Mouse (Mus musculus) cerebellum, postnatal 4 days (tissue): ENCODE data around the gene Myof.
A peak's percentile ranks its signal among the peaks of the same experiment; 100 is the strongest.

Experiments used
- DNase-seq, 2 experiments: peaks; one replicate each; pipeline ENCODE4 v3.0.0; 2022; ENCODE audit warnings: low spot score in 2 of 2, mixed read lengths in 1 of 2

Myof gene

DNA sequence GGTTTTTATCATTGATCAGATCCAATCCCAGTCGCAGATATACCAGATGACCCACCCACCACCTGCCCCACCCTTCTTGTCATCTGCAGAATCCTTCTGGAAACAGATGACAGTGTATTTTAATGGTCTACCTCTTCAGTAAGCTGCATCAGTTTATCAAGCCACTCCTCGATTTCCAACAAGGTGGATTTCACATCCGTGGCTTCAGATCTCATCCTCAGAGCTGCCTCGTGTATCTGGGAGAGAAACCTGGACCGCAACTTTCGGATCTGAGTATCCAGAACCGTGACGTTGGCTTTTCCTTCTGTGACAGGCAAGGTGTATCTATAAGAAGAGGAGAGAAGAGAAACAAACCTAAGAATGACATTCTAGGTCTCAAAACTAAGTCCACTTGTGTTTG, 89.1 kb downstream of the Myof start:
- DNase-seq: no peak

DNA sequence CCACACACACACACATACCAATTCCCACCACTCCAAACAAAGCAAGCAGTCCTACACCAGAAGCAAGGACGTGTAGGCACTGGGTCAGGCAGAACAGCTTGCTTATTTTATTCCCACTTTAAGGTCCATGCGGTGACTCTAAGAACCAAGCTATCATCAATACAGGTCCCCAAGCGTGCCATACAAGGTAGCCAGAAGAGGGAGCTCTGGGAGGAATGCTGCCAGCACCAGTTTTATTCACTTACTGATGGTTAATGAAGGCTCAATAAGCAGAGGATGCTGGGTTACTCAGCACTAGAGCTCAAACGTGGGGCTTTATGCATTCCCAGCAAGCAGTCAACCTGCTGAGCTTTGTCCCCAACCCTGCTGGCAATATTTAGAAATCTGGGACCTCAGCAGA, 96.7 kb downstream of the Myof start:
- no peak for DNase-seq

DNA sequence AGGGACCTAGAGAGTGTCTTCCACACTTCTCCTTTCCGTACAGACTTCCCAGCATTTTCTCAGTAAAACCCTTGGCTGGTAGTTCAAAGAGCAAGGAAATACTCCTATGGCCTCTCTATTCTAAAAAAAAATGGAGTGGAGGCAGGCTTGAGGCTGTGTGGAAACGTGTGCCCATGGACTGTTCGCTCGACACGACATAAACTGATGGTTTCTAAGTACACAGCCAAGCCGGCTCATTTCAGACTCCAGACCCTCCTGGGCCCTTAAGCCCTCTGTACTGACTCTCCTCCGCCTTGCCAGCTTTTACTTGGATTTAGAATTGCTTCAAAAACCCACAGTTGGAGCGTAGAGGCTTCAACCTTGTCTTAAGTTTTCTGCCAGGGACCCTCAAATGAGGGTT, 97.3 kb downstream of the Myof start:
- DNase-seq: no peak

DNA sequence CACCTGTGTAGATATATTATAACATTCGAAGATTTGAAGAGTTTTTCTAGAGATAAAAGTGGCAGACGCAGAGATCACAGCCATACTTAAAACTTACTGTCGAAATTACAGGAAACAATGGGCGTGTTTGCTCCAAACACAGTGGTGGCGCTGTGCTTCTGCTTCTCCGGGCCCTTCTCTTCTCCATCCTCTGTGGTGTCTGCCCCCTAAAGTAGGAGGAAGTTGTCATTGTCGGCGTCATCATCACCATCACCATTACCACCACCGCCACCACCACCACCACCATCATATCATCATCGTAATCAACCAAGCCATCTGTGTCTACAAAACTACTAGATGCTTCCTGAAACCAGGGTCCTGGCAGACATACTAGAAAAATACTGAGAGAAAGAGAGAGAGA, 104.2 kb downstream of the Myof start:
- DNase-seq: no peak

DNA sequence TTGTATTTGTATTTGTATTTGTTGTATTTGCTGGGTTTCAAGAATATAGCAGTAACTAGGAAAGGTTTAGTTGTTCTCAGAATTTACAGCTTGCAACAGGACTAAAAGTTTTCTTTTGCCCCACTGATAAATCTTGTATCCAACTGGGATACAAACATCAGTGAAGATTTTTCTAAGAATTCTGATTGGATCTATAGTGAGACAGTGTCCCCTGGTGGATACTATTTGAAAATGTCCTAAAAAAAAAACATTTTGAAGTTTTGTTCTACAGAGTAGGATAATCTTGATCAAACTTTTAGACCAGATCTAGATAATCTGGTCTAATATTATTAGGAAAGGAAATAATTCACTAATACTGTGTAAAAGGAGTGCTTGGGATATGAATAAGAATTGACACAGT, 106.3 kb downstream of the Myof start:
- DNase-seq: no peak

DNA sequence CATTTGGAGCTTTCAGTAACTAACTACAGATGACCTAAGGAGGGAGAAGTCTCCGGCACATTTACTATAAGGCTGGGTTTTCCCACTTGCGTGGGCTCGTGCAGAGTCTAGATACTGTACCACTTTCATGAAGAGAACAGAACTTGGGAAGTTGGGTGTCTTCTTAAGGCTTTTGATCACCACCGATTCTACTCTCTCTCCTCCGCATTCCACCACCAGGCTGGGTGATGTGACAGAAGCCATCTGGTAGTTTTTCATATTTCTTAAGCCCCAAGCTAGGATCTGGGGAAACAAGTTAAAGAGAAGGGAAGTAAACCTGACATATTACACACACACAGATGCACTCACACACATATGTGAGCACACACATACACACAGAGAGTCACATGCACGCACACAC, 108.7 kb downstream of the Myof start:
- no peak for DNase-seq

DNA sequence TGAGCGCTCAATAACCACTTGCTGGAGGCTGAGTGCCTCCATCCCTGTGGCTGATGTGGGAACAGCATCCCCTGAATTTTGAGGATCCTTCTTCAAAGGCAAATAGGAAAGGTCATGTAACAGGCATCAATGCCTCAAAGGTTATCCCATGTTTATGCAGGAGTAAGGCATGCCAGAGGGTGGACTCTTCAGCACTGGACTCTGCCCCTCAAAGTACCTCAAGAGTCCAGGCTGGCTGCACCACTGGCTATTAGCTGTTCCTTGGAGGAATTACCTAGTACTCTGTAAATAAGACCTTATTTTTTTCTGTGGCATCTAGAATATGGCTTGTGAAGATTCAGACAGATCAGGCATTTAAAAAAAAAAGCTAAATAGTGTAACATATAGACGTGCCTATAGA, 111.2 kb downstream of the Myof start:
- no peak for DNase-seq

DNA sequence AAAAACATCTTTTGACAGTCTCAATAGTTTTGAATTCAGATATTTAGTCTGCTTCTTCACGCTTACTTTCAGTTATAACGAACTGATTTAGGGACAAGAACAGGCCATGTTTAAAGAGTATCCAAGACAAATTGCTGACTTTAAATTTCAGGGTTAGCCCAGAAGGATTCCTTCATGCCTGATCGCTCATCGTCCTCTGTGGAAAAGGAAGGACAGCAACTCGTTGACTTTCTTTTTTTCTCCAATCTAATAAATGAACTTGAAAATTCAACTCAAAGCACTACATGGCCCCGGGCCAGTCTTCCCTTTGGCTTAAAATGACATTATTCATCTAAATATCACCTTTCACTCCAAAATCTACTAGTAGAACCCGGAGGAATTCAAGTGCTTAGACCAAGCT, 115.5 kb downstream of the Myof start:
- no peak for DNase-seq

DNA sequence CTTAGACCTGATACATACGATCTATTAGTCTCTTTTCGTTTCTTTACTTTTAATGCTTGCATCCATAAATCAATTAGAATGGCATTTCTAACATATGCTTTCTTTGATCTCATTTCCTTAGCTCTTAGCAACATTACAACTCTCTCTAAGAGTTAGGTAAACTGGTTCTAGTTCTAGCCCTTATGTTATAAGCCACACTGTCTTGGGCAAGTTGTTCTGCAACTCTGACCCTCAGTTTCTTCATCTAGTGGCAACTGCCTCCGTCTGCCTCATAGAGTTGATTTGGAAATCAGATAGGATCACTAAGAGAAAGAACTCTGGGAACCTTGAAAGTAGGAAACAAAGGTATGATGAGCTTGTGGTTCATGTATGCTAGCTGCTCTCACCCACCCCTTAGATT, 118.1 kb downstream of the Myof start:
- no peak for DNase-seq

DNA sequence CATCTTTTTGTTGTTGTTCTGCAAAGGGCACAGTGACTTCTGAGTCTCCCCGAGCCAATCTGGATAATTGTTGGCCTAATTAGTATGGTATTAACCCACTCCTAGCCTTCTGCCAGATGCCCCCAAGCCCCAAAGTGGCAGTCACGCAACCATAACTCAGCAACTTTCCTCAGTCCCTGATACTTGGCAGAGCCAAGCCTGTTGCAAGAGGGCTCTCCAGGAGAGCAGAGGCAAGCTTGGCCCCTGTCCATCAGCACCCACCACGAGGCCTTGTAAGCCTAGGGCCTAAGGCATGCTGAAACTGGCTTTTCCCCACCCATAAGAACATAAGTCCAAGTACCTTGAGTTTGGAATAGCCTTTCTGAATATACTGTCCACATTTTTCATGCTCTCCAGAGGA, 119.1 kb downstream of the Myof start:
- DNase-seq: no peak

DNA sequence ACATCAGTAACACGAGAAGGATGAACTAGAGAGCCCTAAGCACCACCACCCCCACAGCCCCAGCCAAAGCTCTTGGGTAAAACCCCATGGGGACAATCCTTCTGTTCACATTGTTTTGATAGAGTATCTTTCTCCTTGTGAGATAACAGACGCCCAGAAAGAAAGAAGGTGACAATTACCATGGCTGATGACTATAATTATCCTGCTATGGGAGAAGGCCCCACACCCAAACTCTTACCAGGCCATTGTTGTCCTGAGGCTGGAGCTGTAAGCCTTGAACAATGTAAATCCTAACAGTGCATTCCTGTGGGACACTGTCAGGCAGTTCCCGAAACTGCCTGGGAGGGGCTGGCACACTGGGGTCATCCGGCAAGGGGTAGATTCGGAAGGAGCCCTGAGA, 122.3 kb downstream of the Myof start:
- no peak for DNase-seq

DNA sequence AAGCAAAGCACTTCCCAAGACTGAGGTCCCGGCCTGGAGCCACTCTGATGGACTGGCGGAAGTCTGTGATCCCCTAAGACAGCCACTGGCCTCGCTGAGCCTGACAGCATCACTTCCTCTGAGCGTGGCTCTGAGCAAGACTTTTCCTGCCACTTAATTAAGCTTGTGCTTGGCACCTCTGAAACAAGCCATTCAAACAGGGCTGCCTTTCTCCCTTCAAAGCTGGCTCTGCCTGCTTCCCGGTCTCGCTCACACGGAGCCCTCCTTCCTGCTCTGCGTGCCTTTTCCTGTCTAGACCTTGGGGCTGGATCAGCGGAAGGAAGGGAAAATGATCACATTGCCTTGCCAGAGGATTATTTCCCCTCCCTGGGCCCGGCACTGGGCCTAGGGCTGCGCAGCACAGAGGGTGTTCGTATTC, 124.9 kb downstream of the Myof start:
- DNase-seq: no peak

DNA sequence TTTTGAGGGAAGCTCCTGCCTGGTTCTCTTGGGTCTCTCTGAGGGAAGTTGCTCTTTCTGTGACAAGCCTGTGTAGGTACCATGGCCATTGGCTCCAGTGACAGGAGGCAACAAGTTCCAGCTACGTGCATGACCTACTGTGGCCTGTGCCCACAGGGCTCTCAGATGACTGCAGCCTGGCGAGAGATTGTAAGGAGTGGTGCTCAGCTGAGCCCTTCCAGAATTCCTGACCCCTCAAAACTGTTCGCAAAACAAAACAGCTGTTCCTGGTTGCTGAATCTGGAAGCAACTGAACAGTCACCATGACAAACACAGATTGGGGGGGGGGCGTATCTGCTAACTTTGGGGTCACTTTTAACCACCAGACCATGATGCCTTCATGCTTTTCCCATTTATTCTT, 129.1 kb downstream of the Myof start:
- DNase-seq: no peak

DNA sequence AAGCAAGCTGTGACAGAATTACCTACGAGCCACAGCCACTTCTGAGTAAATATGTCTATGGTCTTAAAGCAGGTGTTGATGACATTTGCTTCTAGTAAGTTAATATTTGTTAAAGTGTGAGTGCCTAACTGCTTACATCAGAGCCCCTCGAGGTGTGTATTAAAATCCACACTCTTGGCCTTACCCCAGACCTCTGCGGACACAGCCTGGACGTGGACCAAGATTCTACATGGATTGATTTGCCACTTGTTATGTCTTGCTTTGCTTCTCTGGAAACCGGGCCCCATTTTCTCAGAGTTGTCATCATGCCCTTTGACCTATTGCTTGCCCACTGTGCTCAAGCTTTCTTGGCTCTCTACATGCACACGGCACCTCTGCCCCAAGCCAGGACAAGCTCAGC, 130.9 kb downstream of the Myof start:
- DNase-seq: no peak

DNA sequence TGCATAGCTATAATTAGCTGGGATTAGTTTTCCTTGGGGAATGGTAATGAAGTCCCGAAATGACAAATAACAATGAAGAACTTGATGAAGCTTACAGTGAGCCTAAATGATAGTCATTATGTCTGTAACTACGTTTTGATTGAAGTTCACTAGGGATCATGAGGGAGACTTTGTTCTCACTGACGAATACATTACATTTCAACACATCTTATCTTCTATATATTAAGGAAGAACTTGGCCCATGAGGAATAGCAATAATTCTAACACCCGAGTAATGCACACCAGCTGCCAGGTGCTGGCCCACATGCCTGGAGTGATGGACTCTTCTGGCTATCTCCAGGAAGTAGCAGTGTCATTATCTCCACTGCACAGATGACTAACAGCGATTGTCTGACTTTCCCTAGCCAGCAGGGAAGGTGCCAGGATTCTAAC, 133.5 kb downstream of the Myof start:
- no peak for DNase-seq

DNA sequence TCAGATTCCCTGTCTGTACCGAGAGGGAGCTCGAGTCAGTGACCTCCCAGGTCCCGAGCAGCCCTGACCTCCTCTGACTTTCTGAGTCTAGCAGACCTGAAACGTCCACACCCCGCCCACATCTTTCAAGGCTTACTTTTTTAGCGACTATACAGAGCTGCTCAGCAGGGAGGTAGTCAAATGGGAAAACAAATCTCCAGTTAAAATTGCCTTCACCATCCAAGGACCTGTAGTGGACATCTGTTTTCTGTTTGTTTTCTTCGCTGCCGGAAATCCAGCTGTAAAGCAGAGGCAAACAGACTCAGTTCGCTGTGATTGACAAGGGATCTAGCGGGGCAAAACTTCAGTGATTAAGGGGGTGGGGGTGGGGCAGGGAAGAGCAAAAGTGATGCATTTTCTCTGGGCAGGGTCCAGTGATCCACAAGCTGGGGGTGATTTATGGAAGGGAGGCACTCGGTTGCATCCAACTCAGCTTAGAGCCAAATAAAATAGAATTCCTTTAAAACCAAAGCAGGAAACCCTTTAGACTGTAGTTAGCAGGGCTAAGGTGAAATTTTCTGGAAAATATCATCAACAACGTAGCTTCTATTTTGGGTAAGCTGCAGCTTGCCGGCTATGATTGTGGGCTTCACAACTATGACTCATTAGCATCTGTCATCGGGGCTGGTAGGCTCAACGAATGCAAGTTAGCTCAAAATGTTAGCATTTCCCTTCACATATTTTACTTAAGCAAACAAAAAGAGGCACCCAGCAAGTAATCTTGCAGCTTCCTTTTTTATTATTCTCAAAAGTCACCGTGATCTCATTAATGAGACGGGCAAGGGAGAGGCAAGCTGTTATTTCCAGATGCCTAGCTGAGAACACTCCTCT, 135.7 kb downstream of the Myof start:
- DNase-seq: no peak

DNA sequence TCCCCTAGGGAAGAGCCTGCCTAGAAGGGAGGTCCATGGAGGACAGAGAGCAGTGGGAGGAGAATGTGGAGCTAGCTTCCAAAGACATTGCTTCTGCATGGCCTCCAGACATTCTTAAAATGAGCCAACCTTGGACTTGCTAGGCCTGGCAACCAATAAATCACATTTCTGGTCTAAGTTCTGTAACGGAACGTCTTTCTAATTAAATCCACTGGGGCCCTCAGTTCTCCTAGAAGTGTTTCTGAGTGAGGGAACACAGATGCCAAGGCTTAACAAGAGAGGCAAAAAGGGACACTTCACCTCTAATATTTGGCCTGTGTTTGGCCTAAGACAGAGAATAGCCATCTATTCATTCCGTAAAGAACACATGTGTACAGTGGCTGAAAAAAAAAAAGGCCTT, 136.5 kb downstream of the Myof start:
- no peak for DNase-seq

DNA sequence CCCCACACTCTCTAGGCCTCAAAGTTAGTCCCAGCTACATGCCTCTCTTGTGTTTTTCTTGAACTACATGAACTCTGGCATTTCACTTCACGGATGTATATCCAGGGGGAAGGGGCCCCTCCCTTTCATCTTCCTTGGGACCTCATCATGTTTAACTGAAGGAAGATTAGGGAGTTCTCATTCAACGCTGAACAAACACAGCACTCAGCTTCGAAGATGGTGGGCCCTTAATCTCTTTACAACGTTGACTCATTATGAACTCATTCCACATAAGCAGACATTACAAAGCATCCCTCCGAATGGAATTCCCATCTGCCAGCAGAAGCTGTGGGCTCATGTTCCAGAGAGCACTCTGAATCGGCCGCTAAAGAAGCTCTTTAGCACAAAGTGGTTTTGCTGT, 147.3 kb downstream of the Myof start:
- DNase-seq: no peak

DNA sequence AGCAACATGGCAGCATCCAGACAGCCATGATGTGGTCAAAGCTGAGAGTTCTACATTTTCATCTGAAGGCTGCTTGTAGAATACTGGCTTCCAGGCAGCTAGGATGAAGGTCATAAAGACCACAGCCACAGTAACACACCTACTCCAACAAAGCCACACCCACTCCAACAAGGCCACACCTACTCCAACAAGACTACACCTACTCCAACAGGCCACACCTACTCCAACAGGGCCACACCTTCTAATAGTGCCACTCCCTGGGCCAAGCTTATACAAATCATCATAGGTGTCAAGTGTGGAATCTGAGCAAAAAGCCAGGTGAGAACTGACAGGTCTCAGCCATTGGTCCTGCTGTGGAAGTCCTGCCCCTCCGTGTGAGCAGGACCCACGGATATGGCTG, 152.4 kb downstream of the Myof start:
- DNase-seq: no peak

DNA sequence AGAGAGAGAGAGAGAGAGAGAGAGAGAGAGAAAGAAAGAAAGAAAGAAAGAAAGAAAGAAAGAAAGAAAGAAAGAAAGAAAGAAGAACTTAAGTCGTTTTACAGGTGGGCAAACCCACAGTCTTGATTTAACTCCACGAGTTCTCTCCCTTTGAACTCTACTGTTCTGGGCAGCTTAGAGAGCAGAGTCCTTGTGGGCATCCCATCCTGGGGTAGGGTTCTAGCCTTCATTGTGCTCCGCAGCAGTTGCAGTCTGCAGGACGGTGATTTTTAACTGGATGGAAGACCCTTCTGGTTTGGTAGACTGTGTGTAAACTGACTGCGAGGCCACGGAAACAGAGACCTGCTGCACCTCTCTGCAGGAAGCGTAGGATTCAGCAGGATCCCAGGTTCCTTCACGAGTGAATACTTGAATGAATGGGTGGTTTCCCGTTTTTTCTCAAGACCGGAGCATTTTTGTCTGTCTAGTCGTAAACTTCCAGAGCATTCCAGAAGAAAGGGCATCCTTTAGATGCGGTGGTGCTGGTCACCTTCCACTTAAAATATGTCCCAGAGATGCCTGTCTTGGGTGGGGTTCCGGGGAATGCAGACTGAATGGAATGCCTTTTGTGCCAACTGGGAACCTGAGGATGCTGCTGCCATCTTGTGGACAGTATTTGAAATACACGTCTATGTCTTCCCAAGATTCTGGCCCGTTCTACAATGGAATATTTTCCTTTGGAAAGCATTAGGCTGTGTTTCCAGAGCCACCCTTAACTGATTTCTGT, 156.8 kb downstream of the Myof start:
- peak; percentile 37 to 61 for DNase-seq

DNA sequence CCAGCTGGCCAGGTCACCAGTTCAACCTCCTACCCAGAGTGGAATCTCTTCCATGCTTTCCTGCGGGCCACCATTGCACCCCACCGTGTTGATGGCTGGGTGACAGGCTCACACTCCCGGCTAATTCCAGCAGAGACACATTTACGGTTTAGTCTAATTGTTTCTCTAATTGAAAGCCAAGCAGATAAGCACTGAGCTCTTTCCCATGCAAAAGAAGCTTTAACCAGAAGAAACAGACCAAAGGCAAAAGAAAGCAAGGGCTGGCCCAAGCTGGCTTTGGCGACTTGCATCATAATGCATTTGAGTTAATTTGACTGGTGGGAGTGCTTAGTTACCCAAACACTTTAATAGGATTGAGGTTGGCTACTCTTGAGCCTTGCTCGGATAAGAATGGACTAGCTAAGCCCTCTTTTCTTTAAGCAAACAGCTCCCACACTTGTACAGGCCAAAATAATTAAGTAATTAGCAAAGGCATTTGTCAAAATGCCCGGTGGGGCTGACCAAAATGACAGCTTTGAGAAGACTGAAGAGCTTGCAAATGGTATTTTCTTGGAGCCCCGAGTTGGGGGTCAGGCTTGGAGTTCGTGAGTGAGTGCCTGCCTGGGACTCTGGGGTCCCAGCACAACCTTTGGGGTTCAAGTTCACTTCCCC, 161.8 kb downstream of the Myof start:
- DNase-seq: no peak

DNA sequence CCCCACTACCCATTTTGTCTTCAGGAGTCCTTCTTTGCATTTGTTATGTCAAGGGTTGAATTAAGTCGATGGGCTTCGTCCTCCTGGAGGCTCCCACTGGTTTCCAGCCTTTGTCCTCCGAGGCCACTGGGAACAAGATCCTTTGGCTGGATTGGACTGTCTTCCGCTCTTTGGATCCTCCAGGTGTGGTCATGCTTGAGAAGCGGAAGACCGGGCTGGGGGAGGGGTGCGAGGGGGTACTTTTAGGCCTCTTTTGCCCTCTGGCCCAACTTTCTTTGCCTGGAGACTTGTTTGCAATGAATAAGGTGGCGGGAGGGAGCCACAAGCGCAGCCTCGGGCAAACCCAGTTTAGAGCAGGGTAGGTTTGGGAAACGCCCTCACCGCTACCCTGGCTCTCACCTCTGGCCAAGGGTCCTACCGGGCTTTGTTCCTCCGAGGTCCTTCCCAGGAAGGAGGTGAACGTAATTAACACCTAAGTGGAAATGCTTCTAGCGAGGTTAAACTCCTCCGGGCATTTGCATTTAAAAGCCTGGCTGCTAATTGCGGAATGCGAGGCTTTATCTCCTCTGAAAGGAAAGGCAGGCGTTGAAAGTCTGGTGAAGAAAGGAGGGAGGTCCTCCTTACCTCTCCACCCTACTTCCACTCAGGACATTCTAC, 165.7 kb downstream of the Myof start:
- no peak for DNase-seq
